Mouse (Mus musculus) kidney, adult 2 months (tissue): ENCODE measurements around the gene Tnfsf13b.

Experiments
- CTCF ChIP-seq: fragments of 200-500 bp; conservative IDR thresholded peaks from 2 replicates; pipeline ENCODE4 v1.5.1; 2011; ENCODE audit warnings: low read depth, mild to moderate bottlenecking, control low read depth, low read length, moderate library complexity, mixed read lengths; ENCODE audit not compliant: insufficient read depth, insufficient read length
- POLR2A ChIP-seq: fragments of 200-500 bp; IDR thresholded peaks from one replicate; pipeline ENCODE4 v1.6.1; 2011; ENCODE audit warnings: low read depth, low read length, control low read depth

GRCm38 (mm10) chr8:10030320-10031060, 24.2 kb downstream of the Tnfsf13b start:
- TF ChIP-seq CTCF (no peak), POLR2A (no peak)
